Mouse (Mus musculus): Measurements from ENCODE around the gene Gkn1.

Gkn1 gene

DNA sequence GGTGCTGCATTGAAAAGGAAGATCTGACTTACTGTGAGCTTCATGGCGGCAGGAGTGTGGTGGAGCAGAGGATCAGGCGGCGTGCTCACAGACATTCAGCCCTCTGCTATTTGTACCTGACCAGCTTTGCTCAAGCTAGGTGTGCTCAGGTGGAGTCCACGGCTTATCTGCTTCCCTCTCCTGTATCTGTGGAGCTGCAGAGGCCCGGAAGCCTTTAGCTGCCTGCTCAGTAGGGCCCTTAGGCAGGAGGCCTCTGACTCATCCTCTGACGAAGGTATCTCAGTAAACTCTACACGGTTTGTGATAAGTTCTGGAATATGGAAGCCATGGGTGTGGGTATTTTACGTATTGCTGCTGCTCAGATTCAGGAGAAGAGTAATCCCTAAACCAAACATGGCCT is at the start of gene Gkn1:
TSS of gene Gkn1 (minus strand) at position 114 of the 400 bp plus-strand sequence.
- no peak for TF ChIP-seq GATA4 (IDR thresholded peaks at IDR 0.05; ENCODE audit: insufficient replicate concordance, low read length)

DNA sequence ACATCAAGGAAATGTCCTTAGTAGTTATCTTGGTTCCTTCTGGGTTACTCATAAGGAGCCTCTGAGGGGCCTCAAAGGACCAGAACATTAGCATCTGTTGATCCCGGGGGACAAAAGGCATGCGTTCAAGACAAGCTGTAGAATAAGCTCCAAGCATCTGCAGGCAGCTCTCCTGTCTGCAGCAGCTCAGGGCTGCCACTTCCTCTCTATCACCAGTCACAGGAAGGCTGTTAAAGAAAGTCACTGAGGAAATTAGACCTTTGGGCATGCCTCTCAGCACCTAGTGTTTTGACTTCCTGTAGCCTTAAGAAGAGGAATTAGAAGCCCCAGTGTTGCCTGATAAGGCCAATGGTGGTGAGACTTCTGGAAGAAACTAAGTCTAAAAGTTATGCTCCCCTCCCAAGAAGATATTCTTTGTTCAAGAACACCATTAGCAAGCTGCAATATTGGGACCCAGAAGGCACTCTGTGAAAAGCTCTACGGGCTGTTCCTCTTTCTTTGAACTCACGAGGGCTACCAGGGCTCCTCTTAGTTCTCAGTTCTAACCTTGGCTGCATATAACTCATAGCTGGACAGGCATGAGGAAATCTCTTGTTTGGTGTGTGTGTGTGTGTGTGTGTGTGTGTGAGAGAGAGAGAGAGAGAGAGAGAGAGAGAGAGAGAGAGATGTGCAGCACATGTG is 49.3 kb upstream of the Gkn1 start:
- no peak for TF ChIP-seq GATA4 (IDR thresholded peaks at IDR 0.05; ENCODE audit: insufficient replicate concordance, low read length)

DNA sequence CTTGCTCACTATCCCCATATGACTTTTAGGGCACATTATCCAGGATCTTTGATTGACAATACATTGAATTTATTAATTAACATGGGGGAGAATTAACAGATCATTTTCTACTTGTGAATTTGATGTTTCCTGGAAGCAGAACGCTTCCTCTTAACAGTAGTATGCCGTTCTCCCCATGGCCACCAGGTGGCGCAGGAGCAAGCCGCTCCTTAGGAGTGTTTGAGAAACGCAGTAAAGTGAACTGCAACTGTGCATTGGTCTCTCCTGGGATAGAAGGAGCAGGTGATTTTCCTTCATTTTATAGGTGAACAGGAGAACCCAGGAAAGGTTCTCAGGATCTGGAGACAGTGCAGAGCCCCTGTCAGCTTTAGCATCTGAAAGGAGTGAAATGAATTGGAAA is 48.4 kb upstream of the Gkn1 start:
- TF ChIP-seq GATA4 (IDR thresholded peaks at IDR 0.05; ENCODE audit: insufficient replicate concordance, low read length): no peak

DNA sequence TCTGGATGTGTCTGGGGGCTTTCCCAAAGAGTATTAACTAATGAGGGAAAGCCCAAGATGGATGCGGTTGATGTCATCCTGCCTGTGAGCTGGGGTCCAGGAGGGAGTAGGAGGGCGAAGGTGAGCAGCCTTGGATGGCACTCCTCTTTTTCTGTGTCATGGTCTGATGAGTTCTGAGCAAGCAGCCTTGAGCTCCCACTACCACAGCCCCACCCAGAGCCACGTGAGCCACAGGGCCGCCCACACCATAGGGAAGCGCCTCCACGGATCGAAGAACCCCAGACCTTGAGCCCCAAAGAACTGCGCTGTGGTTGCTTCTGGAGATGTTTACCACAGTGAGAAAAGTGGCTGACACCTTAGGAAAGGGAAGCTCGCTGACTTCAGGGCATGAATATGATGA is 44.0 kb upstream of the Gkn1 start:
- TF ChIP-seq GATA4 (IDR thresholded peaks at IDR 0.05; ENCODE audit: insufficient replicate concordance, low read length): no peak

DNA sequence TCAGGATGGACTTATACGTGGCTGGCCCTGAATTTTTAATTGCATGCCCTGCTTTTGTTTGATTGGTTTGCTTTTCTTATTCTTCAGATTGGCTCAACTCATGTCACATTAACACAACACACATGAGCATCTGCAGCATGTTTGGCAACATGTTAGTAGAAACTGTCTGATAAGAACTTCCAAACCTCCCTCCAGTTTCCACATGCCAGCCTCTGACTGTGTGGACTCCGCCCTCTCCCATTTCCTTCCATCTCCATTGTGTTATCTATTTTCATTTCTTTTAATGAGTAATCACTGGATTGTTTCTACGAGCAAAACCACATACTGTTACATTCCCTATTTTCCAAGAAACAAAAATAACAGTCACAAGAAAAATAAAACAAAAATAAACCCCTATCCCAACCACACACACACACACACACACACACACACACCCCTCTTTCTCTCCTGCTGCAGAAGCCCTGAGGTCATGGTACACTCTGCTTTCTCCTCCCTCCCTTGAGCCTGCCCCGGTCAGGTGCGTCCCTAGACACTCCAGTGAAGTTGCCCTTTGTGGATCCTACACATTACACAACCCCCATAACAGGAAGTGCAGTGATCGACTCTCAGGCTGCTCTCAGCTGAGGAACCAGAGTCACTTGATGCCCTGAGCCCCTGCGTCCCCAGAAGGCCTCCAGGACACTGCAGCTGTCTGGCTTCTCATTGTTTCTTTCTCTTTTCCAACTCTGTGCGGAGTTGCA is 42.9 kb upstream of the Gkn1 start:
- TF ChIP-seq GATA4 (IDR thresholded peaks at IDR 0.05; ENCODE audit: insufficient replicate concordance, low read length): no peak

DNA sequence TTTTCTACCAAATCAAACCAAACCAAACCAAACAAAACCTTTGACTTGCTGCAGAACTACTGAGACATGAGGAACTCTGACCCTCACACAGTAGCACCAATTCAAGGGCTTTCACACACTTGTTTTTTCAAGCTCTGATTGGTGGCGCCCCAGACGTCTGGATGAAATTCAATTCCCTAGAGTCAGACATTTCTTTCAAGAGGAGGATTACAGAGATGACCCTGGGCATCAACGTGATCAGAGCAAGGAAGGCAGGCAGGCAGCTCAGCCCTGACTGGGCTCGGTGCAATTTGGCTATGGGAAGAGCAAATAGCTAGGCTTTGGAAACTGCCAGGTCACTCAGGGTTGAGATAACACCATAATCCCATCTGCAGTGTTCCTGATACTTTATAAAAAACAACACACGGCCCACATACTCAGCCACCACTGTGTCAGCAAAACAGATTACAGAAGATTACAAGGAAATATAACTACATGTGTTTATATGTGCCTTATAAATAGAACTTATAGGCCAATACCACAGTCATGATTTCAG is 38.8 kb upstream of the Gkn1 start:
- TF ChIP-seq GATA4 (IDR thresholded peaks at IDR 0.05; ENCODE audit: insufficient replicate concordance, low read length): peak; percentile 8; the same call in 1 of the 2 replicates

DNA sequence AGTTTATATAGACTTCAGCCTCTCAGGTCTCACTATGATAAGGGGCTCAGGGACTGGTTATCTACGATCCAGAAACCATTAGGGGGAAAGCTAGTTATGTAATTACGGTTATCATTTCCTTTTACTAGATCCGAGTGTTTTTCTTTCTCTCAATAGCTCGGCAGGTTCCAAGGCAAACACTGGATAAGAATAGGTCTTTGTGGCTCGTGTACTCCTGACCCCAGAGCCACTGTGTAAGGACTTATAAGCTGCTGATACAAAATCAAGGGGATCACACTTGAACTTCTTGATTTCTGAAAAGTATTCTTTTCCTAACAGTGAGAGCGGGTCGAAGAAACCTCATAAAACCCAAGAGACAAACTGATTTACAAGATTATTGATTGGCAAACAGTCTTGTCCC is 38.1 kb upstream of the Gkn1 start, which contains the start of gene Gkn3:
TSS of gene Gkn3 (minus strand) at position 59 of the 400 bp plus-strand sequence.
- no peak for TF ChIP-seq GATA4 (IDR thresholded peaks at IDR 0.05; ENCODE audit: insufficient replicate concordance, low read length)

DNA sequence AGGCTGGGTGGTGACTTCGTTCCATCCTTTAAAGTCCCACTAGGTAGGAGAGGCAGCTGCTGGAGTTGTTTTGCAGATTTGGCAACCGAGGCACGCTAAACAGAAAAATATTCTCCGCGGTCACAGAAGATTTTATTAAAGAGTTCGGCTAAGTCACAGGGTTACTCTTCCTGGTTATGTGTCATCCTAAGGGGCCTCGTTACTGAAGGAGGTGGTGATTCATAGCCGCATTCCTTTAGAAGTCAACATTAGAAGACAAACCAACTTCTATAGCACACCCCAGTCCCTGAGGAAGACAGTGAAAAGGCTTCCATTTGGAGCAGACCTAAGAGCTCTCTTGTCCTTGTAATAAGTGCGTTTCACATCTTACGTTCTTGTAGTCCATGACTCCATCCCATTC is 35.9 kb upstream of the Gkn1 start:
- no peak for TF ChIP-seq GATA4 (IDR thresholded peaks at IDR 0.05; ENCODE audit: insufficient replicate concordance, low read length)

DNA sequence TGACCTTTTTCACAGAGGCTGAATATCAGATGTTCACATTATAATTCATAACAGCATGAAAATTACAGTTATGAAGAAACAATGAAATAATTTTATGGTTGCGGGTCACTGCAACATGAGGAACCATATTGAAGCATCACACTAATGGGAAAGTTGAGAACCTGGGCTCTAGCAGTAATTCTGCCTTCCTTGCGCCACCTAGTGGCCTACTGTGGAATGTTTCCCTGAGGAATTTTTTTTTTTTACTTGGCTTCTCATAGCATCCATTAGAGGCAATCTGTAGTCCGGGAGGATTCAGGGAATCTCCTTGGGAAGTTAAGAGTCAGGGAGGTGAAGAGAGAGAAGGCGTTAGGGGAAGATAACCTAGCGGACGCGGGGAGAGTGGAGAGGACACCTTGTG is 35.5 kb upstream of the Gkn1 start:
- no peak for TF ChIP-seq GATA4 (IDR thresholded peaks at IDR 0.05; ENCODE audit: insufficient replicate concordance, low read length)

DNA sequence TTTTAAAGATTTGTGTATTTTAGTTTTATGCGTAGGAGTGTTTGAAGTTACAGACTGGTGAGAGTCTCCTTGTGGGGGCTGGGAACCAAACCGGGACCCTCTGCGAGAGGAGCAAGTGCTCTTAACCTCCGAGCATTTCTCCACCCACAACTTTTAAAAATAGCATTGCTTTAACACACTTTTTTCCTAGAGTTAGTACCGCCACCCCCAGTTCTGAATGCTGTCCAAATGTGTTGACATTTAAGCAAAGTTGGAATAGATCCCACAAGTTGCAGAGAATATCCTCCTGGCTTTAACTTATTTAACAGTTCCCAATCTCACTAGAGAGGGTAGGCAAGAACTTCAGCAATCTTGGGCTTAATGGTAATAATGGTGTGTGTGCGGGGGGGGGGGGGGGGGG is 34.0 kb upstream of the Gkn1 start:
- no peak for TF ChIP-seq GATA4 (IDR thresholded peaks at IDR 0.05; ENCODE audit: insufficient replicate concordance, low read length)

DNA sequence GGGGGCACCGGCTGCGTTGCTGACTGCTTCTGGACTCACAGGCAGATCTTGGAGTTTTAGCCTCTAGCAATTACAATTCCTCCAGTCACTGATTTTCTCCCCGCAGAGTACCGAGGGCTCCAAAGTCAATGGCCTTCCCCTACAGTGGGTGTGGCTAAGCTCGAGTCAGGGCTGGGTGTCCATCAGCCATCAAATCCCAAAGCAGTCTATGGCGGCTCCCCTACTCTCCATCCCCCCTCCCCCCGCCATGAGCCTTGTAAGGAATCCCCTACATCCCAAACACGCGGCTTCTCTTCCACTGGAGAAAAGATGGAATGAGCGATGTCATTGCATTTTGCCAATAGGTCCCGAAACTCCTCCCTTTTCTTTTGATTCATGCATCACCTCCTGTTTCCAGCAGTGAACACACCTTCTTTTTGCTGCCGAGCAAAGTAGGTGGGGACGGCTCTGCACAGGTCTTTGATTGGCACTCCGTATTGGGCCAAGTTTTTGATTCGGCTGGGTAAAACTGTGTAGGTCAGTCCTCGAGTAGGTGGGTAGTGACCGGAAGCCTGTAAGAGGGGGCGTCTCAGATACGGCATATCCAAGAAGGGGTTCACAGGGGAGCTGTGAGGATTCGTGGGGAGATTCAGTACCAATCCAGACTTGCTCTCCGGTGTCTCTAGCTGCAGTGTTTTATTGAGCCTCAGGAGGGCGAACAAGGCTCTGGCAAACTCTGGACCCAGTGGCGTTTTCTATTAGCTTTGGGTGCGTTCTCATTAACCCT is 33.4 kb upstream of the Gkn1 start:
- no peak for TF ChIP-seq GATA4 (IDR thresholded peaks at IDR 0.05; ENCODE audit: insufficient replicate concordance, low read length)

DNA sequence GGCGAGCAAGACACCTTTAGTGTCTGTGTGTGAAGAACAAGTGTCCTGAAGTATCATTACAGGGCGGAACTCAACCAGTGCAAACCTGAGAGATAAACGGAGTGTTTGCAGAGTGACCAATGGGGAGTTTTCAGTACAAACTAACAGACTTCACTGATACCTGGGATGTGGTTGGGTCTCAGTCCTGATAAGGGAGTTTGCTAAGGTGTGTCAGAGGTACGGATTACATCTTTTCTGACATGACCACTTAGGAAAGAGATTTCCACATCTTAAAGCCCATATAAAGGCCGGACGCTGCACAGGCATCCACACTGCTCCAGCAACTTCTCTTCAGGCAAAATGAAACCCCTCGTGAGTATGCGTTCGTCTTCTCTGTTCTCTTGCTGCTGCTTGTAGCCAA is 22.3 kb upstream of the Gkn1 start, which contains the start of gene Gkn2:
TSS of gene Gkn2 (plus strand) at position 301 of the 400 bp plus-strand sequence.
- TF ChIP-seq GATA4 (IDR thresholded peaks at IDR 0.05; ENCODE audit: insufficient replicate concordance, low read length): no peak

DNA sequence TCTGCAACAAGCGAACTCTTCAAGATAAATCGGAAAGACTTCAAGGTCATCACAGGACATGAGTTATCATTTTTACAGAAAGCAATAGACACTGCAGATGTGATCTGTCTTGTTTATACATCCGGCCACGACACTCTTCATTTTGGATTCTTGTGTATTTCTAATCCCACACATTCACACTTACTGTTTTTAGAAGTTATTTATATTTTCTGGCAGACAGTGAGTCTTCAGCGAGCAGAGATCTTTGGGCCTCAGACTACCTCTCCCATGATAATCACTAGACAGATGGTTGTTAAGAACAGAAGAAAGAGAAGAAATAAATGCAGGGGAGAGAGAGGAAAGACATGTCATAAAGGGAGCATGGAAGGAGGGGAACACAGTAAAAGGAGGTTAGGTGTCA is 18.5 kb upstream of the Gkn1 start:
- no peak for TF ChIP-seq GATA4 (IDR thresholded peaks at IDR 0.05; ENCODE audit: insufficient replicate concordance, low read length)

DNA sequence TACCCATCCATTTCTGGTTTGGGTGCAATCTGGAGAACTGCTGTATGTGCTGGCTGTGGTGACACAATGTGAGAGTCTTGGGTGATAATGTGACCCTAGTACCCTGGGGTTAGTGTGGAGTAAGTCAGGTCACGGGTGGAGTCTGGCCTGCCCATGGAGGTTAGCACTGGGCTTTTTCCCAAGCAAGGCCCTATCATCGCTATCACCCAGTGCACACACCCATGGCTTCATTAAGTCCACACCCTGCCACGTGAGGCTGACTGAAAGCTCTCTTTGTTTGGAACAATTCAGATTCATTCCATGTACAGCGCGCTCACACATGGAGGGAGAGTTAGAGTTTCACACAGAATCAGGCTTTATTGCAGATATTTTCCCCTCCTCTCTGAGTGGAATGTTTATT is 3.7 kb upstream of the Gkn1 start:
- TF ChIP-seq GATA4 (IDR thresholded peaks at IDR 0.05; ENCODE audit: insufficient replicate concordance, low read length): no peak

DNA sequence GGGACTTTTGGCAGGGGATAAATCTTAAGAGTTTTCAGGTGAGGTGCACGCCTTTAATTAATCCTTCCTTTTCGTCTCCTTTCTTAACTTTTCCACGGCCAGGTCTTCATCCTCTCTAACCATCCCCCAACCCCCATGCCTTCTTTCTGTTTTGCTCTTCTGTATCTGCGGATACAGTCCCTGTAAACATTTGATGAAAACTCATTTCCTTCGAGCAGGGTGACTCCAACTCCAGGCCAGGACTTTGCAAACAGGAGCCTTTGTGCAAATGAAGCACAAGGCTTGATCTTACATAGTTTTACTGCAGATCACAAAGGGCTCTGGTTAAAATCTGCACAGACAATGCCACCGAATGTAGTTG is 14.8 kb downstream of the Gkn1 start:
- no peak for TF ChIP-seq GATA4 (IDR thresholded peaks at IDR 0.05; ENCODE audit: insufficient replicate concordance, low read length)
